Mouse (Mus musculus) intestine, embryonic 15.5 days (tissue): ENCODE results near the gene Ubtd1. TPM values are rescaled to one million over a fixed set of nuclear protein-coding genes. Genes with fewer than 3 reads are reported as not detected.

Experiments used
- ATAC-seq: fragments of 200-750 bp; cut with Nextera tagmentation; 2 replicates; pipeline ENCODE4 v1.8.0; 2017; ENCODE audit warnings: moderate TSS enrichment, moderate library complexity
- H3K27ac ChIP-seq: fragments of 300-500 bp; sonication (generic); 2 replicates; pipeline ENCODE4 v1.5.1; 2015; ENCODE audit warnings: mild to moderate bottlenecking, inconsistent platforms
- H3K27me3 ChIP-seq: fragments of 300-500 bp; sonication (generic); replicated peaks from 2 replicates; pipeline ENCODE4 v1.6.1; 2015; ENCODE audit warnings: inconsistent platforms
- H3K36me3 ChIP-seq: fragments of 300-500 bp; sonication (generic); 2 replicates; pipeline ENCODE4 v1.6.1; 2015; ENCODE audit warnings: inconsistent platforms
- H3K4me1 ChIP-seq: fragments of 300-500 bp; sonication (generic); replicated peaks from 2 replicates; pipeline ENCODE4 v1.6.1; 2015; ENCODE audit warnings: inconsistent platforms
- H3K4me2 ChIP-seq: fragments of 300-500 bp; sonication (generic); replicated peaks from 2 replicates; pipeline ENCODE4 v1.6.1; 2015; ENCODE audit warnings: mild to moderate bottlenecking, inconsistent platforms
- H3K4me3 ChIP-seq: fragments of 300-500 bp; sonication (generic); replicated peaks from 2 replicates; pipeline ENCODE4 v1.5.1; 2015; ENCODE audit warnings: inconsistent platforms
- H3K9ac ChIP-seq: fragments of 300-500 bp; sonication (generic); 2 replicates; pipeline ENCODE4 v1.6.1; 2015; ENCODE audit warnings: inconsistent platforms
- H3K9me3 ChIP-seq: fragments of 300-500 bp; sonication (generic); 2 replicates; pipeline ENCODE4 v1.6.1; 2016; ENCODE audit warnings: inconsistent platforms
- WGBS: fragments of 180-500 bp; shearing (Covaris S2); methylation state at CpG from one replicate; pipeline ENCODE4 v1.1.7; 2015; 5-methylcytosine and 5-hydroxymethylcytosine counted together
- polyA plus RNA-seq: library from polyadenylated mRNA; unstranded; fragments of >200 nt; fragmentation: Nextera tagmentation; extraction: Ambion mirVana; gene quantifications from 2 replicates; pipeline ENCODE4 v1.2.1, GENCODE M21; 2015

Ubtd1 gene
- polyA plus RNA-seq, 1 experiment from 2014 or later, result 12.4 TPM

DNA sequence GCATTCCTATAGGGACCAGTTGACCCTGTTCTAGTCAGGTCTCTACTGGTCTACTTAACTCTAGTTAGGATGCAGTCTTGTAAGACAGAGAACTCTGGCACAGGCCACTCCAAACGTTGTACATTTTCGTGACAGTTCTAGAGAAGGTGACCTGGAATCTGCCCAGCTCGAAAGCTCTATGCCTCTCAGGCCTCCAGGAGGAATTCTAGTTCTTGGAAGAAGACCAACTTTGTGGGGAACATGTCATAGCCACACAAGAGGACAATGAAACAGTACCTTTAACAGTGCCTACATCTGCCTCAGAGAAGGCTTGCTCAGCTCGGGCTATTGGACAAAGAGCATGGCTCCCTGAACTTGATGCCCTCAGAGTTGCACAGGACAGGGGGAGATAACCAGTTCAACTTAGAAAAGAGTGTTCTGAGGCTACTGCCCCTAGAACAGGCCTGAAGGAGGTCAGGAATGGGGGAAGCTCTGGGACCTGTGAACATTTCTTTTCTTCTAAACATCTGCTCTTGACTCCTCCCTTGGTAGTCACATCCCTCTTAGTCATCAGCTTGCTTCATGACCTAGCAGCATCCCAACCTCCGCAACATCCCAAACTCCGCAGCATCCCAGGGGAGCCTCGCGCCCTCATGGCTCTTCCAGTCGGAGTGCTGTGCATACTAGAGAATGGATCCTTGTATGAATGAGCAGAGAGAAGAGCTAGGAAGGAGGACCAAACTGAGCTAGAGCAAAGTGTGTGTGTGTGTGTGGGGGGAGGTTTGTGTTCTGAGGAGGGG lies 17.4 kb downstream of the Ubtd1 start:
- Histone ChIP-seq H3K9me3 (no peaks in the 10 kb centered on the region), H3K4me2 (no peak overlapping the region), H3K27ac (no peak overlapping the region), H3K27me3 (no peaks in the 10 kb centered on the region), H3K4me3 (no peak overlapping the region), H3K4me1 (peaks cover 30% of the 10 kb centered on the region), H3K9ac (no peak overlapping the region), H3K36me3 (no peaks in the 10 kb centered on the region)
- 81% methylated on average over 9 of the region's 9 CpGs for WGBS
- ATAC-seq, result no peak

DNA sequence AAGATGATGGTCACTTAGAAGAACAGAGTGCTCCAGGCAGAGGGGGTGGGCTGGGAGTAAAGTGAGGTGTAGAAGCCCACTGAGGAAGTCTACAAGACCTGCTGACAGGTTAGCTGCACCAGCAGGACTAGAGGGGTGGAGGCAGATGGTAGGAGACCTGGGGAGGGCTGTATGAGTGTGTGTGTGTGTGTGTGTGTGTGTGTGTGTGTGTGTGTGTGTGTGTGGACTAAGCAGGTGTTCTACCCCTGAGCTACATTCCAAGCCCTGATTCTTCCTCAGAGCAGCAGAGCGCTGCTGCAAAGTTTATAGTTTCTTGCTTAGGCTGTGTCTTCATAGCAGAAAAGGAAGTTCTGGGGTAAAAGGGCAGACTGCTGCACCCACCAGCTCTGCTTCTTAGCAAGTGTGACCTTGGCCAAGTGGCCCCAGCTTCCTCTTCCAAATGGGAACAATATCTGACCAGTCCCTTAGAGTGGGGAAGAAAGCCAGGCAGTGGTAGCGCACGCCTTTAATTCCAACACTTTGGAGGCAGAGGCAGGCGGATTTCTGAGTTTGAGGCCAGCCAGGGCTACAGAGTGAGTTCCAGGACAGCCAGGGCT lies 18.2 kb downstream of the Ubtd1 start:
- no peak overlapping the region for H3K4me2 ChIP-seq

GRCm38 (mm10) chr19:42000446-42000958 lies 18.9 kb downstream of the Ubtd1 start:
- no peak overlapping the region for H3K9ac ChIP-seq
- H3K4me3 ChIP-seq, result no peak overlapping the region
- H3K4me2 ChIP-seq, result peak overlapping the region; percentile 20; the same call in 1 of the 2 replicates
- peak overlapping the region; percentile 68 for H3K27ac ChIP-seq
- no peaks in the 10 kb centered on the region for H3K9me3 ChIP-seq
- peaks cover 33% of the 10 kb centered on the region for H3K4me1 ChIP-seq
- peak; percentile 37; the same call in 1 of the 2 replicates for ATAC-seq
- H3K27me3 ChIP-seq, result no peaks in the 10 kb centered on the region
- 24% methylated on average over 4 of the region's 4 CpGs for WGBS
- no peaks in the 10 kb centered on the region for H3K36me3 ChIP-seq

More for the DNA sequence above, 18.2 kb downstream of the Ubtd1 start:
- no peaks in the 10 kb centered on the region for H3K27me3 ChIP-seq
- ATAC-seq, result peak; percentile 26; the same call in 1 of the 2 replicates
- H3K36me3 ChIP-seq, result no peaks in the 10 kb centered on the region
- no peaks in the 10 kb centered on the region for H3K9me3 ChIP-seq
- peak overlapping the region; percentile 68; the same call in 1 of the 2 replicates for H3K27ac ChIP-seq
- no peak overlapping the region for H3K4me3 ChIP-seq
- no peak overlapping the region for H3K9ac ChIP-seq
- 78% methylated on average over 4 of the region's 4 CpGs for WGBS
- peaks cover 36% of the 10 kb centered on the region for H3K4me1 ChIP-seq

DNA sequence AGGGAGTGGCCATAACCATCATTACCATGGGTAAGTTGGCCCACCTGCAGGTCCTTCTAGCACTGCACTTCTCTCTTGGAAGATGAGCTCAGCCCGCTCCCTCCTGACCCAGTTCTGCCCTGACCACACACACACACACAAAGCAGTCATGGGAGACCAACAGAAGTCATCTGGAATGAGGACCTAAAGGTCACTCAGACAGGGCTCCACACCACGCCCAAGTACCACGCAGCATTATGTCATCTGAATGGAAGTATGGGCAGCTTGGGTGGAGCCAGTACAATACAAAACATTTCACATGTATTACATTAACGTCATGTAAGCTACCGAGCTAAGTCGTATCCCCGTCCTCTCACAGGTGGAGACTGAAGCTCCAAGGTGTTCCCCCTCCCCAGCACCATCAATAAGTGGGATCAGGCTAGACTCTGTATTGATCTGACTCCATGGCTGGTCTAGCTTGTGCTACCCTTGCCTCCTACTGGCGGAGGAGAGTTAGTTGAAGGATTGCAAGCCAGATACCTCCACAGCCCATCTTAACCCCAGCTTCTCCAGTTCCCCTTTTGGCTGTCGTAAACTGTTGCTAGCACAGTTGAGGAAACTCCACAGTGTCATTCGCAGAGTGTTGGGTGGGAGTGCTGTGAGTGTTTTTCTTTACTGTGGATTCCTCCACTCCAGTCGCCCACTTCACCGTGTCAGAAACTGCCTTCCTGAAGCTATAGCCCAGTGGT lies 19.9 kb downstream of the Ubtd1 start:
- no peaks in the 10 kb centered on the region for H3K27me3 ChIP-seq
- no peak overlapping the region for H3K9ac ChIP-seq
- H3K36me3 ChIP-seq, result no peaks in the 10 kb centered on the region
- H3K27ac ChIP-seq, result peak overlapping the region; percentile 68
- H3K4me1 ChIP-seq, result peaks cover 36% of the 10 kb centered on the region
- H3K4me2 ChIP-seq, result no peak overlapping the region
- no peak overlapping the region for H3K4me3 ChIP-seq
- WGBS, result 90% methylated on average over 12 of the region's 12 CpGs
- no peak for ATAC-seq
- no peaks in the 10 kb centered on the region for H3K9me3 ChIP-seq

GRCm38 (mm10) chr19:42004258-42004657 lies 22.7 kb downstream of the Ubtd1 start:
- H3K36me3 ChIP-seq, result no peaks in the 10 kb centered on the region
- no peaks in the 10 kb centered on the region for H3K27me3 ChIP-seq
- no peak overlapping the region for H3K9ac ChIP-seq
- H3K9me3 ChIP-seq, result no peaks in the 10 kb centered on the region
- H3K4me2 ChIP-seq, result no peak overlapping the region
- WGBS, result 57% methylated on average over 6 of the region's 6 CpGs
- ATAC-seq, result no peak
- peak overlapping the region; percentile 2; the same call in 1 of the 2 replicates for H3K27ac ChIP-seq
- peaks cover 38% of the 10 kb centered on the region for H3K4me1 ChIP-seq
- H3K4me3 ChIP-seq, result no peak overlapping the region

DNA sequence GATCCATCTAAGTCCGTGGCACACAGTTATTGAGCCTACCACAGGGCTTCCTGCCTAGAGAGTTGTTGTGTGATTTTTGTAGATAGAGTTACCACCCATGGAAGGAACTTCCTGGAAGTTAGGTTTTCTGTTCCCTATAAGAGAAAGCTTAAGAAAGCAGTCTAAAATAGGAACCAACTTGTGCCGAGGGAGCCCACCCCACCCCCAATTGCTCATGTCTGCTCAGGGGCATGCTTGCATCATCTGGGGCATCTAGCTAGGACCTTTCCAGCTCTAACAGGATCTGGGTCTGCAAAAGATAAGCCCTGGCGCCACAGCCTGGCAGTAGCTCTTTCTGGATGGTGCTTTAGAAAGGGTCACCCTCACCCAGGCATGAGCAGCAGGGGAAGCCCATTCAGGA lies 24.1 kb downstream of the Ubtd1 start:
- Histone ChIP-seq H3K27ac (no peak overlapping the region), H3K9me3 (no peaks in the 10 kb centered on the region), H3K9ac (no peak overlapping the region), H3K27me3 (no peaks in the 10 kb centered on the region), H3K4me1 (peaks cover 28% of the 10 kb centered on the region), H3K4me3 (no peak overlapping the region), H3K4me2 (no peak overlapping the region), H3K36me3 (no peaks in the 10 kb centered on the region)
- ATAC-seq, result no peak
- 74% methylated on average over 3 of the region's 3 CpGs for WGBS

GRCm38 (mm10) chr19:42006568-42006967 lies 25.0 kb downstream of the Ubtd1 start:
- WGBS, result 56% methylated on average over 8 of the region's 8 CpGs
- H3K4me3 ChIP-seq, result no peak overlapping the region

GRCm38 (mm10) chr19:42008586-42008985 lies 27.0 kb downstream of the Ubtd1 start:
- Histone ChIP-seq H3K36me3 (no peaks in the 10 kb centered on the region), H3K4me2 (no peak overlapping the region), H3K27ac (no peak overlapping the region), H3K9ac (no peak overlapping the region), H3K4me1 (peaks cover 17% of the 10 kb centered on the region), H3K9me3 (no peaks in the 10 kb centered on the region), H3K27me3 (no peaks in the 10 kb centered on the region), H3K4me3 (no peak overlapping the region)
- no peak for ATAC-seq
- WGBS, result 61% methylated on average over 3 of the region's 3 CpGs

More at GRCm38 (mm10) chr19:42006568-42006967, 25.0 kb downstream of the Ubtd1 start:
- Histone ChIP-seq H3K4me1 (peaks cover 18% of the 10 kb centered on the region), H3K36me3 (no peaks in the 10 kb centered on the region), H3K9ac (no peak overlapping the region), H3K9me3 (no peaks in the 10 kb centered on the region), H3K27me3 (no peaks in the 10 kb centered on the region), H3K27ac (no peak overlapping the region), H3K4me2 (no peak overlapping the region)
- no peak for ATAC-seq

- H3K4me2 ChIP-seq, result no peak overlapping the region
- H3K9me3 ChIP-seq, result no peaks in the 10 kb centered on the region
- H3K27ac ChIP-seq, result no peak overlapping the region
- no peak overlapping the region for H3K4me3 ChIP-seq
- ATAC-seq, result no peak
- WGBS, result 44% methylated on average over 7 of the region's 7 CpGs
- H3K36me3 ChIP-seq, result no peaks in the 10 kb centered on the region
- H3K27me3 ChIP-seq, result no peaks in the 10 kb centered on the region
- H3K4me1 ChIP-seq, result peaks cover 15% of the 10 kb centered on the region
- H3K9ac ChIP-seq, result no peak overlapping the region
These were observed 27.5 kb downstream of the Ubtd1 start for GRCm38 (mm10) chr19:42009067-42009466.

- no peaks in the 10 kb centered on the region for H3K27me3 ChIP-seq
- H3K9me3 ChIP-seq, result no peaks in the 10 kb centered on the region
- H3K4me3 ChIP-seq, result no peak overlapping the region
- peaks cover 9% of the 10 kb centered on the region; the same call in 1 of the 2 replicates for H3K4me1 ChIP-seq
- H3K36me3 ChIP-seq, result no peaks in the 10 kb centered on the region
- WGBS, result 80% methylated on average over 4 of the region's 4 CpGs
- no peak overlapping the region for H3K4me2 ChIP-seq
- H3K27ac ChIP-seq, result no peak overlapping the region
- ATAC-seq, result no peak
- H3K9ac ChIP-seq, result no peak overlapping the region
These were observed 28.9 kb downstream of the Ubtd1 start for GRCm38 (mm10) chr19:42010436-42010835.

DNA sequence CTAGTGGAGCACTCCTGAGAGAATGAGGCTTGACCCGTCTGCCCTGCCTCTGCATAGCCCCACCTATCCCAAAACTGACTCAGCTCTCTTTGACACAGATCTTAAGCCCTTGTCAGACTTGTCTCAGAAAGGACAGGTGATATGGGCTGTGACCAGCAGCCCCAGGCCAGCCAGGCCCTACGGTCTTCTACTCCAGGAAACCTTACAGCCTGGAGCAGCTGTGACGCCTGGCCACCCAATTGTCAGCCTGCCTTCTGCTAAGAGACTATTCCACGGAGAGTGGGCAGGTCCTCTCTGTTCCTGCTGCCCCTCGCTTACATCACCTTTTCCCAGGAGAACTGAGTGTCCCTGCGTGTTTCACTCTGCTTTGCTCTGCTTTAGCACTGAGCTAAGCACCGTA lies 29.6 kb downstream of the Ubtd1 start:
- Histone ChIP-seq H3K36me3 (no peaks in the 10 kb centered on the region), H3K9ac (no peak overlapping the region), H3K9me3 (no peaks in the 10 kb centered on the region), H3K27ac (no peak overlapping the region), H3K4me2 (no peak overlapping the region), H3K4me1 (peaks cover 6% of the 10 kb centered on the region; the same call in 1 of the 2 replicates), H3K27me3 (no peaks in the 10 kb centered on the region), H3K4me3 (no peak overlapping the region)
- ATAC-seq, result no peak
- 83% methylated on average over 7 of the region's 7 CpGs for WGBS

DNA sequence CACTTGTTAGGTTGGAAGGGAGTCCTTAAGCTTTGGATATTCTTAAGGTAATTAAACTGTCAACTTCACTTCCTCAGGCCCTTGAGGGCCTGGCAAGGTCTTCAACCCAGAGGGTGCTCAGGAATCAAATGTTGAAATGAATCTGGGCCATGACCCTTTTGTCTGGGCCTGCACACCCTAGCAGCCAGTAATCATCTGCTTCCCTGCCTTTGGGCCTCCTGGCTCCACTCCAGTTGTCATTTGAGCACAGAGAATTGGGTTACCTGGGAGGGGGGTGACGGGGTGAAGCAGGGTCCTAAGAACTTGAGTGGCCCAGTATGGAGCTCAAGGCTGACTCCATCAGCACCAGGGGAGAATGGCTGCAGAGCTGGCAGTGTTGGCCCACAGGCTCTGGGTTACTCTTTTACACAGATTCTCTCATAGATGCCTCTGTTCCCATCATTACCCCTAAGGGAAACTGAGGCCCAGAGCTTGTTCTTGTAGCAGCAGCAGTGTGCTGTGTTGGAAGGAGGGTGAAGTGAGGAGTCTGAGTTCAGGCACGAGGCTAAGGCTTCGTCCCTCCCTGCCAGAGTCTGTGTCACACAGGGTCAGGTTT lies 32.8 kb downstream of the Ubtd1 start:
- H3K4me2 ChIP-seq, result no peak overlapping the region
- no peak overlapping the region for H3K4me3 ChIP-seq
- no peaks in the 10 kb centered on the region for H3K9me3 ChIP-seq
- no peaks in the 10 kb centered on the region for H3K27me3 ChIP-seq
- H3K9ac ChIP-seq, result no peak overlapping the region
- no peaks in the 10 kb centered on the region for H3K36me3 ChIP-seq
- WGBS, result 79% methylated on average over 3 of the region's 3 CpGs
- ATAC-seq, result no peak
- H3K27ac ChIP-seq, result no peak overlapping the region
- peaks cover 10% of the 10 kb centered on the region; the same call in 1 of the 2 replicates for H3K4me1 ChIP-seq
